In the genomic region with DNA sequence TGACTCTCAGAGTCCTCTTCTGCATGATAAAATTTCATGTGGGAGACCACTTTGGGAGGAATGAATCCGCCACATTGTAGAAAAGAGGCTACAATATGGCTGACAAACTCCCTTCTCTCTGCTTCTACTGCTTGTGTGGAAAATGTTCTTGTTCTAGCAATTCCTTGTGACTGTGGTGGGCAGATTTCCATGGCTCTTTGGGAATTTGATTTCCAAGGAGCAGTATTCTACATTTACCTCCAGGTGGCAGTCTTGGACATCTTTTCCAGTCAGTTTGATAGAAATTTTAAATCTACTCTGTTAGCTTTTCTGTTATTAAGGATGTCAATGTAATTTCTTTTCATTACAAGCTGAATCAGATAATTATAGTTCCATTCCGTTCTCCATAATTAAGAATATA, we compare ENCODE assay signal across 9 mouse cellular contexts. TPM values are rescaled to one million over a fixed set of nuclear protein-coding genes. Genes with fewer than 3 reads are reported as not detected.
DNase-seq lines count a peak whose midpoint lies in the region; ATAC-seq and TF ChIP-seq lines count a peak whose summit lies in the region.
"Had no signal": no experiment of that assay in that cellular context is flagged by ENCODE, and none has a peak within 500 bp of the region (broad histone marks: within the 10 kb centered on the region; RNA-seq: fewer than 3 reads in every experiment).

No protein-coding gene starts in this region.

- H3K27ac ChIP-seq in hindbrain, embryonic 14.5 days = no peak overlapping the region
- no peak overlapping the region for H3K27ac ChIP-seq in hindbrain, embryonic 16.5 days (ENCODE audit: low read depth, low read length)
- H3K27ac ChIP-seq in midbrain, postnatal 0 days (ENCODE audit: low read depth, low read length) = no peak overlapping the region; the same call in 1 of the 2 replicates
- H3K27ac ChIP-seq in midbrain, embryonic 10.5 days (replicated peaks) = no peak overlapping the region
- no peak overlapping the region for H3K27ac ChIP-seq in forebrain, embryonic 10.5 days

- H3K36me3 ChIP-seq in hindbrain, embryonic 14.5 days (replicated peaks; ENCODE audit: control insufficient read depth, insufficient read depth) = peaks cover 22% of the 10 kb centered on the region
- peaks cover 7% of the 10 kb centered on the region; the same call in 1 of the 2 replicates for H3K36me3 ChIP-seq in hindbrain, embryonic 16.5 days (ENCODE audit: control insufficient read depth, insufficient read depth, low read length)
- H3K36me3 ChIP-seq in midbrain, postnatal 0 days (ENCODE audit: insufficient read depth, low read length) = no peaks in the 10 kb centered on the region
- peaks cover 19% of the 10 kb centered on the region for H3K36me3 ChIP-seq in midbrain, embryonic 10.5 days
- peaks cover 20% of the 10 kb centered on the region for H3K36me3 ChIP-seq in forebrain, embryonic 10.5 days (replicated peaks)

- ATAC-seq in hindbrain, embryonic 14.5 days (ENCODE audit: low FRiP score) = no peak
- ATAC-seq in hindbrain, embryonic 16.5 days = no peak
- ATAC-seq in midbrain, postnatal 0 days (ENCODE audit: low FRiP score) = no peak

- WGBS in hindbrain, embryonic 14.5 days = 44% methylated on average over 2 of the region's 2 CpGs
- WGBS in hindbrain, embryonic 16.5 days = 29% methylated on average over 2 of the region's 2 CpGs
- WGBS in midbrain, postnatal 0 days = 25% methylated on average over 2 of the region's 2 CpGs
- WGBS in midbrain, embryonic 10.5 days = 45% methylated on average over 2 of the region's 2 CpGs
- 48% methylated on average over 2 of the region's 2 CpGs for WGBS in forebrain, embryonic 10.5 days

- H3K9ac ChIP-seq in hindbrain, embryonic 14.5 days = no peak overlapping the region
- H3K9ac ChIP-seq in hindbrain, embryonic 16.5 days (ENCODE audit: low read depth, low read length) = no peak overlapping the region
- H3K9ac ChIP-seq in midbrain, postnatal 0 days (replicated peaks; ENCODE audit: low read length, poor library complexity, severe bottlenecking) = no peak overlapping the region

- peak; percentile 84 for TF ChIP-seq CTCF in midbrain, postnatal 0 days (IDR thresholded peaks at IDR 0.05)

- no peaks in the 10 kb centered on the region for H3K27me3 ChIP-seq in hindbrain, embryonic 14.5 days (ENCODE audit: control insufficient read depth, insufficient read depth, low read length)
- H3K27me3 ChIP-seq in hindbrain, embryonic 16.5 days (replicated peaks; ENCODE audit: control insufficient read depth, insufficient read depth, low read length) = no peaks in the 10 kb centered on the region
- no peaks in the 10 kb centered on the region for H3K27me3 ChIP-seq in midbrain, postnatal 0 days (ENCODE audit: insufficient read depth, low read length)
- no peaks in the 10 kb centered on the region for H3K27me3 ChIP-seq in midbrain, embryonic 10.5 days (ENCODE audit: low read depth, poor library complexity, severe bottlenecking)
- no peaks in the 10 kb centered on the region for H3K27me3 ChIP-seq in forebrain, embryonic 10.5 days (ENCODE audit: poor library complexity, severe bottlenecking)

- no peak overlapping the region for H3K4me3 ChIP-seq in hindbrain, embryonic 14.5 days (replicated peaks; ENCODE audit: low read length)
- no peak overlapping the region for H3K4me3 ChIP-seq in hindbrain, embryonic 16.5 days (ENCODE audit: low read length)
- H3K4me3 ChIP-seq in midbrain, postnatal 0 days (ENCODE audit: low read depth, low read length) = no peak overlapping the region
- no peak overlapping the region for H3K4me3 ChIP-seq in midbrain, embryonic 10.5 days
- no peak overlapping the region for H3K4me3 ChIP-seq in forebrain, embryonic 10.5 days
- H3K4me3 ChIP-seq: myocyte had no signal

- H3K4me1 ChIP-seq in hindbrain, embryonic 14.5 days (replicated peaks; ENCODE audit: control insufficient read depth, insufficient read depth, low read length) = no peaks in the 10 kb centered on the region
- no peaks in the 10 kb centered on the region for H3K4me1 ChIP-seq in hindbrain, embryonic 16.5 days (ENCODE audit: control insufficient read depth, insufficient read depth, low read depth, low read length)
- no peaks in the 10 kb centered on the region for H3K4me1 ChIP-seq in midbrain, postnatal 0 days (ENCODE audit: insufficient read depth, low read length)
- H3K4me1 ChIP-seq in midbrain, embryonic 10.5 days = no peaks in the 10 kb centered on the region
- H3K4me1 ChIP-seq in forebrain, embryonic 10.5 days = no peaks in the 10 kb centered on the region

- H3K9me3 ChIP-seq in hindbrain, embryonic 14.5 days (ENCODE audit: control insufficient read depth, low read length) = no peaks in the 10 kb centered on the region
- H3K9me3 ChIP-seq in hindbrain, embryonic 16.5 days (ENCODE audit: control insufficient read depth, low read length) = no peaks in the 10 kb centered on the region
- H3K9me3 ChIP-seq in midbrain, postnatal 0 days (ENCODE audit: low read length) = no peaks in the 10 kb centered on the region
- no peaks in the 10 kb centered on the region for H3K9me3 ChIP-seq in midbrain, embryonic 10.5 days (replicated peaks)
- H3K9me3 ChIP-seq in forebrain, embryonic 10.5 days = no peaks in the 10 kb centered on the region

- no peak overlapping the region for H3K4me2 ChIP-seq in hindbrain, embryonic 14.5 days (replicated peaks)
- no peak overlapping the region for H3K4me2 ChIP-seq in hindbrain, embryonic 16.5 days (ENCODE audit: low read length)
- H3K4me2 ChIP-seq in midbrain, postnatal 0 days (ENCODE audit: low read depth, low read length, poor library complexity, severe bottlenecking) = no peak overlapping the region

- DNase-seq in hindbrain, embryonic 14.5 days (ENCODE audit: low spot score) = peak; percentile 81
- DNase-seq in midbrain, postnatal 0 days (ENCODE audit: low spot score) = peak; percentile 83
- DNase-seq in midbrain, embryonic 10.5 days (ENCODE audit: low spot score) = no peak
- peak; percentile 45 for DNase-seq in brain, embryonic 18.5 days (ENCODE audit: low read depth, low spot score)
- peak; percentile 44 for DNase-seq in retina, postnatal 7 days (ENCODE audit: low read depth, low spot score)
- no peak for DNase-seq in forebrain, embryonic 10.5 days (ENCODE audit: extremely low spot score, low spot score)
- no peak for DNase-seq in cerebellum, postnatal 4 days (ENCODE audit: low spot score in 2 of 2)

RNA-seq across cellular contexts. Expression of a gene that starts 13.5 kb away (rescaled TPM):
- 50.7 and 60.4 TPM in 2 replicates for polyA plus RNA-seq in hindbrain, embryonic 14.5 days (2014; fragmentation: Nextera tagmentation; extraction: Ambion mirVana)
- polyA plus RNA-seq in hindbrain, embryonic 16.5 days (2015; fragmentation: Nextera tagmentation; extraction: Ambion mirVana) = 39.0 and 43.4 TPM in 2 replicates
- total RNA-seq in midbrain, postnatal 0 days (2014; rRNA removed) = 76.0 and 96.8 TPM in 2 replicates
- 29.1 and 34.8 TPM in 2 replicates for polyA plus RNA-seq in midbrain, postnatal 0 days (2015; fragmentation: Nextera tagmentation; extraction: Ambion mirVana)
- polyA plus RNA-seq in midbrain, embryonic 10.5 days (2016; fragmentation: Nextera tagmentation; extraction: Ambion mirVana) = 35.8 and 38.5 TPM in 2 replicates
- 38.6 and 41.7 TPM in 2 replicates for polyA plus RNA-seq in forebrain, embryonic 10.5 days (2016; fragmentation: Nextera tagmentation; extraction: Ambion mirVana)

Comparison
In these comparisons a context has a peak if more than half of its experiments do, and no peak if none do; other contexts are left out.
1. DNase-seq: peak in hindbrain, embryonic 14.5 days (single experiment), midbrain, postnatal 0 days (single experiment), brain, embryonic 18.5 days (single experiment) and retina, postnatal 7 days (single experiment); none in midbrain, embryonic 10.5 days (single experiment), forebrain, embryonic 10.5 days (single experiment) and cerebellum, postnatal 4 days (0 of 2).